Mouse (Mus musculus): Measurements from ENCODE around the gene Chst10. TPM values are rescaled to one million over a fixed set of nuclear protein-coding genes. Genes with fewer than 3 reads are reported as not detected.

Gene Chst10
- polyA plus RNA-seq, 1 experiment from 2014 or later: 23.1 TPM

GRCm38 (mm10) chr1:38860867-38861524 lies 37.0 kb downstream of the Chst10 start:
- Histone ChIP-seq H3K27ac (ENCODE audit: low read depth, low read length) (no peak overlapping the region), H3K4me2 (replicated peaks; ENCODE audit: low read depth, low read length) (no peak overlapping the region), H3K4me1 (replicated peaks; ENCODE audit: control insufficient read depth, insufficient read depth, low read length) (no peaks in the 10 kb centered on the region), H3K27me3 (ENCODE audit: control insufficient read depth, insufficient read depth, low read length) (no peaks in the 10 kb centered on the region), H3K9me3 (ENCODE audit: control insufficient read depth, low read length) (no peaks in the 10 kb centered on the region), H3K4me3 (ENCODE audit: low read depth, low read length) (no peak overlapping the region), H3K36me3 (ENCODE audit: control insufficient read depth, insufficient read depth, low read length) (no peaks in the 10 kb centered on the region), H3K9ac (ENCODE audit: low read depth, low read length) (no peak overlapping the region)
- 91% methylated on average over 9 of the region's 9 CpGs for WGBS
- no peak for DNase-seq (ENCODE audit: low spot score)
- ATAC-seq (ENCODE audit: low FRiP score): no peak

GRCm38 (mm10) chr1:38860207-38860606 lies 37.8 kb downstream of the Chst10 start:
- 85% methylated on average over 5 of the region's 5 CpGs for WGBS

GRCm38 (mm10) chr1:38856196-38856595 lies 41.8 kb downstream of the Chst10 start:
- ATAC-seq (ENCODE audit: low FRiP score): no peak

More at GRCm38 (mm10) chr1:38860207-38860606, 37.8 kb downstream of the Chst10 start:
- no peak overlapping the region for H3K4me2 ChIP-seq (replicated peaks; ENCODE audit: low read depth, low read length)
- no peak for ATAC-seq (ENCODE audit: low FRiP score)
- H3K4me1 ChIP-seq (replicated peaks; ENCODE audit: control insufficient read depth, insufficient read depth, low read length): no peaks in the 10 kb centered on the region
- no peaks in the 10 kb centered on the region for H3K9me3 ChIP-seq (ENCODE audit: control insufficient read depth, low read length)
- H3K27ac ChIP-seq (ENCODE audit: low read depth, low read length): no peak overlapping the region
- no peaks in the 10 kb centered on the region for H3K36me3 ChIP-seq (ENCODE audit: control insufficient read depth, insufficient read depth, low read length)
- H3K4me3 ChIP-seq (ENCODE audit: low read depth, low read length): no peak overlapping the region
- no peak for DNase-seq (ENCODE audit: low spot score)
- H3K27me3 ChIP-seq (ENCODE audit: control insufficient read depth, insufficient read depth, low read length): 0 out of 2 replicates have a peak, but pooled peaks cover 2% of the 10 kb centered on the region
- H3K9ac ChIP-seq (ENCODE audit: low read depth, low read length): no peak overlapping the region

GRCm38 (mm10) chr1:38852250-38852649 lies 45.7 kb downstream of the Chst10 start:
- DNase-seq (ENCODE audit: low spot score): no peak
- Histone ChIP-seq H3K9me3 (ENCODE audit: control insufficient read depth, low read length) (no peaks in the 10 kb centered on the region), H3K27ac (ENCODE audit: low read depth, low read length) (no peak overlapping the region), H3K4me1 (replicated peaks; ENCODE audit: control insufficient read depth, insufficient read depth, low read length) (no peaks in the 10 kb centered on the region), H3K4me2 (replicated peaks; ENCODE audit: low read depth, low read length) (no peak overlapping the region), H3K4me3 (ENCODE audit: low read depth, low read length) (no peak overlapping the region), H3K27me3 (ENCODE audit: control insufficient read depth, insufficient read depth, low read length) (peaks cover 8% of the 10 kb centered on the region; the same call in 1 of the 2 replicates), H3K9ac (ENCODE audit: low read depth, low read length) (no peak overlapping the region), H3K36me3 (ENCODE audit: control insufficient read depth, insufficient read depth, low read length) (no peaks in the 10 kb centered on the region)
- no peak for ATAC-seq (ENCODE audit: low FRiP score)
- 74% methylated on average over 2 of the region's 2 CpGs for WGBS

More at GRCm38 (mm10) chr1:38856196-38856595, 41.8 kb downstream of the Chst10 start:
- Histone ChIP-seq H3K4me1 (replicated peaks; ENCODE audit: control insufficient read depth, insufficient read depth, low read length) (no peaks in the 10 kb centered on the region), H3K9ac (ENCODE audit: low read depth, low read length) (no peak overlapping the region), H3K27ac (ENCODE audit: low read depth, low read length) (no peak overlapping the region), H3K4me3 (ENCODE audit: low read depth, low read length) (no peak overlapping the region), H3K4me2 (replicated peaks; ENCODE audit: low read depth, low read length) (no peak overlapping the region), H3K36me3 (ENCODE audit: control insufficient read depth, insufficient read depth, low read length) (no peaks in the 10 kb centered on the region), H3K27me3 (ENCODE audit: control insufficient read depth, insufficient read depth, low read length) (peaks cover 6% of the 10 kb centered on the region; the same call in 1 of the 2 replicates), H3K9me3 (ENCODE audit: control insufficient read depth, low read length) (no peaks in the 10 kb centered on the region)
- WGBS: 12% methylated on average over 3 of the region's 3 CpGs
- DNase-seq (ENCODE audit: low spot score): peak; percentile 88

- ATAC-seq (ENCODE audit: low FRiP score) (no peak), DNase-seq (ENCODE audit: low spot score) (no peak)
- WGBS: 89% methylated on average over 2 of the region's 2 CpGs
These were observed 47.3 kb downstream of the Chst10 start for GRCm38 (mm10) chr1:38850650-38851049.

GRCm38 (mm10) chr1:38848451-38849289 lies 49.3 kb downstream of the Chst10 start:
- H3K9me3 ChIP-seq (ENCODE audit: control insufficient read depth, low read length): no peaks in the 10 kb centered on the region
- no peaks in the 10 kb centered on the region for H3K4me1 ChIP-seq (replicated peaks; ENCODE audit: control insufficient read depth, insufficient read depth, low read length)
- no peaks in the 10 kb centered on the region for H3K36me3 ChIP-seq (ENCODE audit: control insufficient read depth, insufficient read depth, low read length)
- no peak for DNase-seq (ENCODE audit: low spot score)
- H3K27me3 ChIP-seq (ENCODE audit: control insufficient read depth, insufficient read depth, low read length): peaks cover 5% of the 10 kb centered on the region; the same call in 1 of the 2 replicates
- H3K27ac ChIP-seq (ENCODE audit: low read depth, low read length): no peak overlapping the region
- WGBS: 41% methylated on average over 2 of the region's 2 CpGs
- ATAC-seq (ENCODE audit: low FRiP score): peak; percentile 57; the same call in 1 of the 2 replicates
- H3K4me3 ChIP-seq (ENCODE audit: low read depth, low read length): no peak overlapping the region
- no peak overlapping the region for H3K9ac ChIP-seq (ENCODE audit: low read depth, low read length)
- H3K4me2 ChIP-seq (replicated peaks; ENCODE audit: low read depth, low read length): no peak overlapping the region

More at GRCm38 (mm10) chr1:38850650-38851049, 47.3 kb downstream of the Chst10 start:
- no peaks in the 10 kb centered on the region for H3K4me1 ChIP-seq (replicated peaks; ENCODE audit: control insufficient read depth, insufficient read depth, low read length)
- no peak overlapping the region for H3K4me3 ChIP-seq (ENCODE audit: low read depth, low read length)
- no peak overlapping the region for H3K4me2 ChIP-seq (replicated peaks; ENCODE audit: low read depth, low read length)
- no peaks in the 10 kb centered on the region for H3K9me3 ChIP-seq (ENCODE audit: control insufficient read depth, low read length)
- no peak overlapping the region for H3K9ac ChIP-seq (ENCODE audit: low read depth, low read length)
- H3K36me3 ChIP-seq (ENCODE audit: control insufficient read depth, insufficient read depth, low read length): no peaks in the 10 kb centered on the region
- no peak overlapping the region for H3K27ac ChIP-seq (ENCODE audit: low read depth, low read length)
- H3K27me3 ChIP-seq (ENCODE audit: control insufficient read depth, insufficient read depth, low read length): peaks cover 6% of the 10 kb centered on the region; the same call in 1 of the 2 replicates

- DNase-seq (ENCODE audit: low spot score): peak; percentile 82
- H3K27me3 ChIP-seq (ENCODE audit: control insufficient read depth, insufficient read depth, low read length): peaks cover 5% of the 10 kb centered on the region; the same call in 1 of the 2 replicates
- no peaks in the 10 kb centered on the region for H3K4me1 ChIP-seq (replicated peaks; ENCODE audit: control insufficient read depth, insufficient read depth, low read length)
- H3K4me3 ChIP-seq (ENCODE audit: low read depth, low read length): no peak overlapping the region
- H3K9me3 ChIP-seq (ENCODE audit: control insufficient read depth, low read length): no peaks in the 10 kb centered on the region
- peak overlapping the region; percentile 14; the same call in 1 of the 2 replicates for H3K4me2 ChIP-seq (replicated peaks; ENCODE audit: low read depth, low read length)
- H3K27ac ChIP-seq (ENCODE audit: low read depth, low read length): peak overlapping the region; percentile 18; the same call in 1 of the 2 replicates
- no peaks in the 10 kb centered on the region for H3K36me3 ChIP-seq (ENCODE audit: control insufficient read depth, insufficient read depth, low read length)
- ATAC-seq (ENCODE audit: low FRiP score): peak; percentile 90
- peak overlapping the region; percentile 25; the same call in 1 of the 2 replicates for H3K9ac ChIP-seq (ENCODE audit: low read depth, low read length)
- WGBS: 24% methylated on average over 11 of the region's 11 CpGs
These were observed 50.0 kb downstream of the Chst10 start for GRCm38 (mm10) chr1:38847975-38848374.

- Histone ChIP-seq H3K4me3 (ENCODE audit: low read depth, low read length) (no peak overlapping the region), H3K9me3 (ENCODE audit: control insufficient read depth, low read length) (no peaks in the 10 kb centered on the region), H3K4me2 (replicated peaks; ENCODE audit: low read depth, low read length) (no peak overlapping the region), H3K27me3 (ENCODE audit: control insufficient read depth, insufficient read depth, low read length) (no peaks in the 10 kb centered on the region), H3K27ac (ENCODE audit: low read depth, low read length) (no peak overlapping the region), H3K36me3 (ENCODE audit: control insufficient read depth, insufficient read depth, low read length) (no peaks in the 10 kb centered on the region), H3K4me1 (replicated peaks; ENCODE audit: control insufficient read depth, insufficient read depth, low read length) (no peaks in the 10 kb centered on the region), H3K9ac (ENCODE audit: low read depth, low read length) (no peak overlapping the region)
- DNase-seq (ENCODE audit: low spot score) (no peak), ATAC-seq (ENCODE audit: low FRiP score) (no peak)
- 68% methylated on average over 4 of the region's 4 CpGs for WGBS
These were observed 54.7 kb downstream of the Chst10 start for GRCm38 (mm10) chr1:38843275-38843674.
